ENCODE assay signal across 8 mouse cellular contexts in genomic region chr8:71670621-71671548, GRCm38 (mm10). TPM values are rescaled to one million over a fixed set of nuclear protein-coding genes. Genes with fewer than 3 reads are reported as not detected.
DNase-seq lines count a peak whose midpoint lies in the region; ATAC-seq and TF ChIP-seq lines count a peak whose summit lies in the region.

No protein-coding gene starts in this region.

- H3K4me1 ChIP-seq in heart, embryonic 10.5 days = peaks cover 63% of the 10 kb centered on the region
- peaks cover 4% of the 10 kb centered on the region for H3K4me1 ChIP-seq in bone marrow, adult 2 months (ENCODE audit: control insufficient read depth, insufficient read depth, low read length)
- H3K4me1 ChIP-seq in embryonic fibroblast, embryonic 13.5 days (ENCODE audit: control insufficient read depth, insufficient read depth, low read length) = peaks cover 14% of the 10 kb centered on the region
- peaks cover 18% of the 10 kb centered on the region for H3K4me1 ChIP-seq in limb, embryonic 11.5 days (ENCODE audit: control insufficient read depth, insufficient read depth, low read length)
- H3K4me1 ChIP-seq in neural tube, embryonic 14.5 days (ENCODE audit: control insufficient read depth, insufficient read depth, low read length) = peaks cover 27% of the 10 kb centered on the region

- H3K36me3 ChIP-seq in heart, embryonic 10.5 days = no peaks in the 10 kb centered on the region
- H3K36me3 ChIP-seq in limb, embryonic 11.5 days (ENCODE audit: control insufficient read depth, insufficient read depth, low read length) = no peaks in the 10 kb centered on the region
- H3K36me3 ChIP-seq in neural tube, embryonic 14.5 days (ENCODE audit: control insufficient read depth, insufficient read depth, low read length) = no peaks in the 10 kb centered on the region

- H3K4me2 ChIP-seq in limb, embryonic 11.5 days (ENCODE audit: low read depth, severe bottlenecking) = peak overlapping the region; percentile 90
- H3K4me2 ChIP-seq in neural tube, embryonic 14.5 days (ENCODE audit: low read depth, low read length) = peak overlapping the region; percentile 82

- H3K4me3 ChIP-seq in heart, embryonic 10.5 days = peak overlapping the region; percentile 64
- H3K4me3 ChIP-seq in bone marrow, adult 2 months (replicated peaks; ENCODE audit: control insufficient read depth, low read depth, low read length) = peak overlapping the region; percentile 58
- peak overlapping the region; percentile 54 for H3K4me3 ChIP-seq in embryonic fibroblast, embryonic 13.5 days (ENCODE audit: insufficient read depth, low read length)
- H3K4me3 ChIP-seq in limb, embryonic 11.5 days (ENCODE audit: low read depth, low read length) = peak overlapping the region; percentile 35
- H3K4me3 ChIP-seq in neural tube, embryonic 14.5 days (ENCODE audit: low read depth, low read length) = peak overlapping the region; percentile 82

- H3K9me3 ChIP-seq in heart, embryonic 10.5 days = no peaks in the 10 kb centered on the region
- H3K9me3 ChIP-seq in limb, embryonic 11.5 days (ENCODE audit: control insufficient read depth, low read length) = no peaks in the 10 kb centered on the region
- no peaks in the 10 kb centered on the region for H3K9me3 ChIP-seq in neural tube, embryonic 14.5 days (ENCODE audit: control insufficient read depth, low read length)

- no peak for TF ChIP-seq POLR2A in bone marrow, adult 2 months (IDR thresholded peaks at IDR 0.05; ENCODE audit: borderline replicate concordance, control insufficient read depth, low read depth, low read length)
- TF ChIP-seq POLR2A in embryonic fibroblast, embryonic 13.5 days (IDR thresholded peaks at IDR 0.05; ENCODE audit: low read depth, low read length) = no peak; the same call in 1 of the 2 replicates

- peak overlapping the region; percentile 71 for H3K27ac ChIP-seq in heart, embryonic 10.5 days
- H3K27ac ChIP-seq in bone marrow, adult 2 months (ENCODE audit: control insufficient read depth, insufficient read depth, low read depth, low read length, poor library complexity) = no peak overlapping the region
- no peak overlapping the region; the same call in 1 of the 2 replicates for H3K27ac ChIP-seq in embryonic fibroblast, embryonic 13.5 days (ENCODE audit: insufficient read depth, low read length)
- H3K27ac ChIP-seq in limb, embryonic 11.5 days (replicated peaks; ENCODE audit: low read depth, low read length) = no peak overlapping the region
- peak overlapping the region; percentile 90 for H3K27ac ChIP-seq in neural tube, embryonic 14.5 days (ENCODE audit: low read depth, low read length)

- peak; percentile 87 for DNase-seq in heart, embryonic 10.5 days (ENCODE audit: low spot score)
- no peak for DNase-seq in heart, adult 18-20 months
- peak; percentile 83 for DNase-seq in induced T-regulatory cell, adult 2 months (ENCODE audit: low read depth)
- peak; percentile 65 for DNase-seq in limb, embryonic 11.5 days (ENCODE audit: low spot score)
- DNase-seq in urinary bladder, postnatal 14 days (ENCODE audit: low spot score) = no peak

- ATAC-seq in limb, embryonic 11.5 days (ENCODE audit: insufficient number of reproducible peaks, low FRiP score, low TSS enrichment, low read depth) = peak; percentile 23; the same call in 1 of the 2 replicates
- peak; percentile 59 for ATAC-seq in neural tube, embryonic 14.5 days (ENCODE audit: low read depth)

- TF ChIP-seq CTCF in bone marrow, adult 2 months (IDR thresholded peaks at IDR 0.05; ENCODE audit: control insufficient read depth, insufficient read depth, low read length) = no peak
- no peak for TF ChIP-seq CTCF in embryonic fibroblast, embryonic 13.5 days (IDR thresholded peaks at IDR 0.05; ENCODE audit: borderline replicate concordance, insufficient read depth, low read length)

- H3K9ac ChIP-seq in limb, embryonic 11.5 days (ENCODE audit: low read length) = no peak overlapping the region
- peak overlapping the region; percentile 79 for H3K9ac ChIP-seq in neural tube, embryonic 14.5 days (replicated peaks; ENCODE audit: low read depth, low read length)

- H3K27me3 ChIP-seq in heart, embryonic 10.5 days (ENCODE audit: insufficient read depth, poor library complexity, severe bottlenecking) = peaks cover 30% of the 10 kb centered on the region
- peaks cover 23% of the 10 kb centered on the region for H3K27me3 ChIP-seq in limb, embryonic 11.5 days (ENCODE audit: control insufficient read depth, insufficient read depth, low read length)
- no peaks in the 10 kb centered on the region for H3K27me3 ChIP-seq in neural tube, embryonic 14.5 days (ENCODE audit: control insufficient read depth, insufficient read depth, low read length)

- under 1% methylated on average over 57 of the region's 64 CpGs for WGBS in heart, embryonic 10.5 days
- WGBS in bone marrow, adult 2 months = 1% methylated on average over 62 of the region's 64 CpGs
- under 1% methylated on average over 63 of the region's 64 CpGs for WGBS in limb, embryonic 11.5 days
- under 1% methylated on average over 60 of the region's 64 CpGs for WGBS in neural tube, embryonic 14.5 days

RNA-seq across cellular contexts. Expression of gene Unc13a, which starts 0.7 kb away (rescaled TPM):
- polyA plus RNA-seq in heart, embryonic 10.5 days (2016; fragmentation: Nextera tagmentation; extraction: Ambion mirVana) = 0.31 and 0.48 TPM in 2 replicates
- under 1 TPM; 0.55 to 0.87 TPM for total RNA-seq in heart, adult 18-20 months (2021)
- 0.18 TPM in 1 of 2 replicates, not detected in the other for polyA plus RNA-seq in bone marrow, adult 2 months (2011; ENCODE audit: insufficient read depth, insufficient read length, low replicate concordance, missing spikeins)
- 1.9 and 2.6 TPM in 2 replicates for polyA plus RNA-seq in embryonic fibroblast, embryonic 13.5 days (2011; ENCODE audit: insufficient read length, low read depth, missing spikeins)
- 0.50 and 0.59 TPM in 2 replicates for polyA plus RNA-seq in limb, embryonic 11.5 days (2014; fragmentation: Nextera tagmentation; extraction: Ambion mirVana)
- polyA plus RNA-seq in neural tube, embryonic 14.5 days (2014; fragmentation: Nextera tagmentation; extraction: Ambion mirVana) = 17.8 and 20.6 TPM in 2 replicates

RNA-seq across cellular contexts. Expression of gene Jak3, which starts 5.2 kb away (rescaled TPM):
- 6.7 and 9.7 TPM in 2 replicates for polyA plus RNA-seq in heart, embryonic 10.5 days (2016; fragmentation: Nextera tagmentation; extraction: Ambion mirVana)
- 1 to 10 TPM; 7.3 to 8.3 TPM for total RNA-seq in heart, adult 18-20 months (2021)
- 7.5 and 15.6 TPM in 2 replicates for polyA plus RNA-seq in bone marrow, adult 2 months (2011; ENCODE audit: insufficient read depth, insufficient read length, low replicate concordance, missing spikeins)
- 5.0 and 6.1 TPM in 2 replicates for polyA plus RNA-seq in embryonic fibroblast, embryonic 13.5 days (2011; ENCODE audit: insufficient read length, low read depth, missing spikeins)
- 1.4 and 2.5 TPM in 2 replicates for polyA plus RNA-seq in limb, embryonic 11.5 days (2014; fragmentation: Nextera tagmentation; extraction: Ambion mirVana)
- polyA plus RNA-seq in neural tube, embryonic 14.5 days (2014; fragmentation: Nextera tagmentation; extraction: Ambion mirVana) = 2.8 and 4.1 TPM in 2 replicates

RNA-seq across cellular contexts. Expression of gene Insl3, which starts 18.1 kb away (rescaled TPM):
- polyA plus RNA-seq in heart, embryonic 10.5 days (2016; fragmentation: Nextera tagmentation; extraction: Ambion mirVana) = 0.99 and 1.5 TPM in 2 replicates
- 1 to 10 TPM; 1.3 to 1.6 TPM for total RNA-seq in heart, adult 18-20 months (2021)
- polyA plus RNA-seq in bone marrow, adult 2 months (2011; ENCODE audit: insufficient read depth, insufficient read length, low replicate concordance, missing spikeins) = 10.2 and 16.7 TPM in 2 replicates
- 1.4 TPM in 1 of 2 replicates, not detected in the other for polyA plus RNA-seq in embryonic fibroblast, embryonic 13.5 days (2011; ENCODE audit: insufficient read length, low read depth, missing spikeins)
- polyA plus RNA-seq in limb, embryonic 11.5 days (2014; fragmentation: Nextera tagmentation; extraction: Ambion mirVana) = not detected in 2 replicates
- 0.55 and 1.0 TPM in 2 replicates for polyA plus RNA-seq in neural tube, embryonic 14.5 days (2014; fragmentation: Nextera tagmentation; extraction: Ambion mirVana)

RNA-seq across cellular contexts. Expression of gene B3gnt3, which starts 30.7 kb away (rescaled TPM):
- 1.6 and 2.9 TPM in 2 replicates for polyA plus RNA-seq in heart, embryonic 10.5 days (2016; fragmentation: Nextera tagmentation; extraction: Ambion mirVana)
- total RNA-seq in heart, adult 18-20 months (2021) = 1 to 10 TPM; 4.9 to 5.9 TPM
- 1.3 and 2.3 TPM in 2 replicates for polyA plus RNA-seq in bone marrow, adult 2 months (2011; ENCODE audit: insufficient read depth, insufficient read length, low replicate concordance, missing spikeins)
- 0.67 and 1.1 TPM in 2 replicates for polyA plus RNA-seq in embryonic fibroblast, embryonic 13.5 days (2011; ENCODE audit: insufficient read length, low read depth, missing spikeins)
- 0.35 and 0.61 TPM in 2 replicates for polyA plus RNA-seq in limb, embryonic 11.5 days (2014; fragmentation: Nextera tagmentation; extraction: Ambion mirVana)
- 0.11 and 0.53 TPM in 2 replicates for polyA plus RNA-seq in neural tube, embryonic 14.5 days (2014; fragmentation: Nextera tagmentation; extraction: Ambion mirVana)

RNA-seq across cellular contexts. Expression of gene Fcho1, which starts 54.6 kb away (rescaled TPM):
- 2.0 and 3.1 TPM in 2 replicates for polyA plus RNA-seq in heart, embryonic 10.5 days (2016; fragmentation: Nextera tagmentation; extraction: Ambion mirVana)
- 1 to 10 TPM in 1 of 2 experiments, under 1 TPM in 1; 0.79 to 2.4 TPM for total RNA-seq in heart, adult 18-20 months (2021)
- 79.3 and 144 TPM in 2 replicates for polyA plus RNA-seq in bone marrow, adult 2 months (2011; ENCODE audit: insufficient read depth, insufficient read length, low replicate concordance, missing spikeins)
- not detected in 2 replicates for polyA plus RNA-seq in embryonic fibroblast, embryonic 13.5 days (2011; ENCODE audit: insufficient read length, low read depth, missing spikeins)
- 2.7 and 3.4 TPM in 2 replicates for polyA plus RNA-seq in limb, embryonic 11.5 days (2014; fragmentation: Nextera tagmentation; extraction: Ambion mirVana)
- polyA plus RNA-seq in neural tube, embryonic 14.5 days (2014; fragmentation: Nextera tagmentation; extraction: Ambion mirVana) = 49.1 and 62.7 TPM in 2 replicates

Comparison
In these comparisons a context has a peak if more than half of its experiments do, and no peak if none do; other contexts are left out.
1. DNase-seq: peak in heart, embryonic 10.5 days (single experiment), induced T-regulatory cell, adult 2 months (single experiment) and limb, embryonic 11.5 days (single experiment); none in heart, adult 18-20 months (0 of 2) and urinary bladder, postnatal 14 days (single experiment).
2. H3K27ac ChIP-seq: peak in heart, embryonic 10.5 days (single experiment) and neural tube, embryonic 14.5 days (single experiment); none in bone marrow, adult 2 months (single experiment), embryonic fibroblast, embryonic 13.5 days (single experiment) and limb, embryonic 11.5 days (single experiment).
3. Peak in every context shown above with its lines, with median percentiles within 50 percentile points of each other: H3K4me3 ChIP-seq.